Mouse (Mus musculus) CH12.LX (cell line): Measurements from ENCODE around the gene Slc25a38.

ENCODE experiments used
- CTCF ChIP-seq, 2 experiments: IDR thresholded peaks in 1 of 2; conservative IDR thresholded peaks in 1 of 2; 2 replicates each; pipeline ENCODE4 v1.5.1; 2011 to 2012; ENCODE audit warnings: low read depth in 2 of 2, low read length in 2 of 2, improper control_type of control experiment in 1 of 2, inconsistent platforms in 1 of 2, mild to moderate bottlenecking in 1 of 2, moderate library complexity in 1 of 2
- MEF2A ChIP-seq: IDR thresholded peaks from 2 replicates; pipeline ENCODE4 v1.6.1; 2014; ENCODE audit warnings: low read depth, mild to moderate bottlenecking, inconsistent platforms, low read length, improper control_type of control experiment, borderline replicate concordance
- MYC ChIP-seq: IDR thresholded peaks from 2 replicates; pipeline ENCODE4 v1.6.1; 2011; ENCODE audit warnings: low read depth, mild to moderate bottlenecking, improper control_type of control experiment, low read length
- POLR2A ChIP-seq: IDR thresholded peaks from 2 replicates; pipeline ENCODE4 v1.6.1; 2011; ENCODE audit warnings: low read depth, mild to moderate bottlenecking, improper control_type of control experiment, low read length
- SMC3 ChIP-seq: IDR thresholded peaks from 2 replicates; pipeline ENCODE4 v1.6.1; 2011; ENCODE audit warnings: low read depth, low read length, improper control_type of control experiment
- TCF12 ChIP-seq: IDR thresholded peaks from 2 replicates; pipeline ENCODE4 v1.6.1; 2014; ENCODE audit warnings: low read depth, mild to moderate bottlenecking, inconsistent platforms, low read length, improper control_type of control experiment
- USF2 ChIP-seq: conservative IDR thresholded peaks from 2 replicates; pipeline ENCODE4 v1.6.1; 2011; ENCODE audit warnings: low read depth, low read length, improper control_type of control experiment
- ZNF384 ChIP-seq: IDR thresholded peaks from 2 replicates; pipeline ENCODE4 v1.6.1; 2012; ENCODE audit warnings: low read depth, low read length, improper control_type of control experiment, inconsistent platforms

DNA sequence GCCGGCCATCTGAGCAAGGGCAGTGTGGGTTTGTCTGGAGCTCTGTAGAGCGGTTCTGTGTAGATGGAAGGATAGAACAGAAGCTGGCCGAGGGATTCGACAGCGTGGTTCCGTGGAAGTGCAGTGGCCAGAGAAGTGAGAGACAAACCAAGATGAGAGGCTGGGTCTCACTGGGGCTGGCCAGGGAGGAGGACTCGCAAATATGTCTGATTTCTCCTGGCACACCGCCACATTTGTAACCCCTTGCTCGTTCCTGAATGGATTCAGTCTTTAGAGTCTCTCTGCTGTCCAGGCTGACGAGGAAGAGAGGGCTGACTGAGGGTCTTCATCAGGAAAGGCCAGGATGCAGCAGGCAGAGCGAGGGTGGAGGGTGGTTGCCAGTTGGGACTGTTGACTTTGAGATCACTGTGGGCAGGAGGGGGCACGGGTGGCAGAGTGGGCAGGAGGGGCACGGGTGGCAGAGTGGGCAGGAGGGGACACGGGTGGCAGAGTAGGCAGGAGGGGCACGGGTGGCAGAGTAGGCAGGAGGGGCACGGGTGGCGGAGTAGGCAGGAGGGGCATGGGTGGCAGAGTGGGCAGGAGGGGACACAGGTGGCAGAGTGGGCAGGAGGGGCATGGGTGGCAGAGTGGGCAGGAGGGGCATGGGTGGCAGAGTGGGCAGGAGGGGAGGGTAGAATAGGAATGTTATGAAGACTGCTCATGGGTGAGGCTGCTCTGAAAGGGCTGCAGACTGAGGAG lies 4.0 kb downstream of the Slc25a38 start:
- no peak for TF ChIP-seq CTCF (conservative IDR thresholded peaks at IDR 0.05 in 1 of 2, IDR thresholded peaks at IDR 0.05 in 1 of 2; ENCODE audit: low read depth in 2 of 2, low read length in 2 of 2)
- TF ChIP-seq ZNF384 = no peak
- no peak for TF ChIP-seq MEF2A
- TF ChIP-seq USF2 = no peak
- no peak for TF ChIP-seq POLR2A
- no peak for TF ChIP-seq TCF12
- no peak for TF ChIP-seq MYC
- TF ChIP-seq SMC3 = no peak
